Mouse (Mus musculus) adrenal gland, postnatal 25 days (tissue): ENCODE data around the gene Hephl1. TPM values are rescaled to one million over a fixed set of nuclear protein-coding genes. Genes with fewer than 3 reads are reported as not detected.

Experiments
- DNase-seq: peaks from one replicate; pipeline ENCODE4 v3.0.0; 2021; ENCODE audit warnings: mixed read lengths
- total RNA-seq: library from RNA; stranded (reverse); gene quantifications from 2 replicates; pipeline ENCODE4 v1.2.3, GENCODE M21; 2021

Gene Hephl1
- total RNA-seq, 1 experiment from 2014 or later = 0.24 TPM

- DNase-seq = no peak
Measured at GRCm38 (mm10) chr9:15060026-15060425, 51.9 kb downstream of the Hephl1 start.

GRCm38 (mm10) chr9:15045740-15046139, 66.2 kb downstream of the Hephl1 start:
- no peak for DNase-seq

DNA sequence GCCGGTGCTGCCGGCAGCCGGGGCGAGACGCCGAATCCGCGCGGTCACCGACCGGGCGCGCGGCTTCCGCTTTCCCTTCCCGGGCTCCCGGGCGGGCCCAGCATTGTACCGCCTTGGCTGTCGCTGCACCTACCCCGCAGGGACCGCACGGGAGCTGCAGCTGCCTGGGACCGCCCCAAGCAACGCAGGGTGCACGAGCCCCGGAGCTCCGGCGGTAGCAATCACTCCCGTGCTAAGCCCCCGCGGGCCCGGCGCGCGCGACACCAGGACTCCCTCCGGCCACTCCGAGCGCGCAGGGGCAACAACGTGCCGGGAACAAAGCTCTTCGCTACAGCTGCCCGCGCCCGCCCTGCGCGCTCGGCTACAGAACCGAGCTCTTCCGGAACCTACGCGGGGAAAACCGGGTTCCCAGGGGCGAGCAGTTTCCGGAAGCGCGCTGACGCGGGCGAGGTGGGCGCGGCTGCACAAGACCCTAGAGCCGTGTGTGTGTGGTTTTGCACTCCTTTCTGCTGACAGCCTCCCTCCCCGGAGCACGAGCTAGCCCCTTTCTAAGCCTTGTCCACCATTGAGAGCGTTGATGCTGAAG, 66.7 kb downstream of the Hephl1 start, which contains the start of gene Panx1:
Gene Panx1, minus strand, starts transcription at position 395 of the 586 bp plus-strand sequence.
- DNase-seq = peak; percentile 67

GRCm38 (mm10) chr9:15044391-15045083, 67.4 kb downstream of the Hephl1 start:
- DNase-seq = no peak

- DNase-seq = no peak
Measured at GRCm38 (mm10) chr9:15041556-15041955, 70.4 kb downstream of the Hephl1 start.

DNA sequence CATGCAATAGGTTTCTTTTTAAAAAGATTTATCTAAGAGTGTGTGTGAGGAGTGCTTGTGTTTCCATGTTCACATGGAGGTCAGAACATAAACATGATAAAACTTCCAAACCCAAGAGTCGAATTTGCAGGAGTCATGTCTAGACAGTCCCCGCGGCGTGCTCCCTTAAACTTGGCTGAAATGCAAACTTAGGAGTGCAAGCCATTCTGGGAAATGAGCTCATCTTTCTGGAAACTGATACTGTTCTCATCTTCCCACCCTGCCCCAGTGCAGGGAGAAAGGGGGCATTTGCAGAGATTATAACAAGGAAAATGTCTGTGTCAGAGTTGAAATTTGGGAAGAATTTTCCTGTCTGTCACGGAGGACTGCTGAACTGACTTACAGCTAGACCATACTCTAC, 72.1 kb downstream of the Hephl1 start:
- no peak for DNase-seq

DNA sequence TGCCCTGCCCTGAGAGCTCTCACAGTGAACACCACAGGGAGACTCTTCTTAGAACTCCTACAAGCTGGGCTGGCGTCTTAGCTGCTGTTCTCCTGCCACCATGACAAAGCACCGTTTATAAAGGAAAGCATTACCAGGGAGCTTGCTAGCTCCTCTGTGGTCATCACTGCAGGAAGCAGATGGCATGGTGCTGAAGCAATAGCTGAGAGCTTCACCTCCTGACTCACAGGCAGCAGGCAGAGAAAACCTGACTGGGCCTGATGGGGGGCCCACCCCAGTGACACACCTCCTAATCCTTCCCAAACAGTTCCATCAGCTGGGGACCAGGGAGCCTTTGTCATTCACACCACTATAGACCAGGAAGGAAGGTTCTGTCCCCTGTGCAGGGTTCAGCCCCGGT, 74.2 kb downstream of the Hephl1 start:
- no peak for DNase-seq

DNA sequence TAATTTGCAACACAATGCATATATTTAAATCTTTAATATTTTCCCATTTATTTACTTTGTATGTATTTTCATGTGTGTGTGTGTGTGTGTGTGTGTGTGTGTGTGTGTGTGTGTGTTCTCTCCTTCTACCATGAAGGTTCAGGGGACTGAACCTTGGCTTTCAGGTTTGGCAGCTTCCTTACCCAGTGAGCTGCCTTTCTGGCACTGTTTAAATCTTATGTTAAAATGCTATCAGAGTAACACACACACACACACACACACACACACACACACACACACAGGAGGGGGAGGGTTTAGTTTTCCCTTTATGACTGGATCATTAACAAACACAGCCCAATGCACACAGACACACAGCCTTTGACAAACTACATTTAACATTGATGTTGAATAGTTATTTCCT, 74.7 kb downstream of the Hephl1 start:
- no peak for DNase-seq

GRCm38 (mm10) chr9:15036807-15037206, 75.1 kb downstream of the Hephl1 start:
- DNase-seq = no peak

GRCm38 (mm10) chr9:15036405-15036804, 75.5 kb downstream of the Hephl1 start:
- DNase-seq = no peak

- DNase-seq = no peak
Measured at GRCm38 (mm10) chr9:15035979-15036378, 75.9 kb downstream of the Hephl1 start.

DNA sequence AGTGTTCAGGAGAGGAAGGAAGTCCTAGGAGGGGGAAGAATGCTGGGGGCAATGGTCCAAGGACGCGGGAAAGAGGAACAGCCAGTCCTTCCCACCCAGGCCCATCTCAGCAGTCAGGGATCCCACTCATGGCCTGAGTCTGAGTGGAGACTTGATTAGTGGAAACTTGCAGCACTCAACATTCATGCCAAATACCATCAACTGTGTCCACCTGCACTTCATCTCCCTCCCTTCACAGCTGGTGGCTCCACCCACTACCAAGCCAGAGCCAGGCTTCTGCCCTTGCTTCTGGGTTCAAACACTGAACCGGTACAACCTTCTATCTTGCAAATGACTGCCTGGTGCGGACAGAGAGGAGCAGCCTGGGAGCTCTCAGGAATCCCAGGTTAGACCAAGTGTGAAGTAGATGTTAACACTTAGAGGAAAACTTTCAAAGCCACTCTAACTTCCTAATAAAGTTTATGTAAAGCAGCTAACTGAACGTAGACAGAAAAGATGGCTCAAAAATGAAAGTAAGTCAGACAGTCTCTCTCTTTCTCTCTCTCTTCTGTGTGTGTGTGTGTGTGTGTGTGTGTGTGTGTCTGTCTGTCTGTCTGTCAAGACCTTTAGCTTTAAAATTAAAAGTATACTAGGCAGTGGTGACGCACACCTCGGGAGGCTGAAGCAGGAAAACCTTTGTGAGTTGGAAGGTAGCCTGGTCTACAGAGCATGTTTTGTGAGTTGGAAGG, 77.2 kb downstream of the Hephl1 start:
- DNase-seq = peak; percentile 19

DNA sequence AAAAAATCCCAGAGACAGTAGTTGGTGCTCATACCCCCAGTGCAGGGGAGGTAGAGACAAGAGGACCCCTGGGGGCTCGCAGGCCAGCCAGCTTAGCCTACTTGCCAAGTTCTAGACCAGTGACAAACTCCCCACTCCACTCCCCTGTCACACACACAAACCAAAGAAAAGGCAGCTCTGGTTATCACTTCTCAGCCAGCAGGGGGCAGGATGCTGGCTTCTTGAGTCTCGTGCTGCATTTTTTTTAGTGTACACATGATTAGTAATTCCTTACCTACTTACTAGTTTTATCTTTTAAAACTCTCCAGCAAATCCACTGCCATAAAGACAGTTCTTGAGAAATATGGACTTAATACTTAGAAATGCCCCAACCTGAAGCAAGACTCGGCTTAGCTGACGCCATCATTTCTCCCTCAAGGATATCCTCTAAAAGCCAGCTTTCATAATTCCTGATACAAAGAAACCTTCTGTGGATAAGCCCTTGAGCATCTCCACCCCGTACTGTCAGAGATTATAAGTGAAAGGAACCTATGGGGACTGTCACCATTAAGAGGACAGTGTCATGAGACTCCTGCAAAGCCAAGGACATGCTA, 78.2 kb downstream of the Hephl1 start:
- peak; percentile 37 for DNase-seq

DNA sequence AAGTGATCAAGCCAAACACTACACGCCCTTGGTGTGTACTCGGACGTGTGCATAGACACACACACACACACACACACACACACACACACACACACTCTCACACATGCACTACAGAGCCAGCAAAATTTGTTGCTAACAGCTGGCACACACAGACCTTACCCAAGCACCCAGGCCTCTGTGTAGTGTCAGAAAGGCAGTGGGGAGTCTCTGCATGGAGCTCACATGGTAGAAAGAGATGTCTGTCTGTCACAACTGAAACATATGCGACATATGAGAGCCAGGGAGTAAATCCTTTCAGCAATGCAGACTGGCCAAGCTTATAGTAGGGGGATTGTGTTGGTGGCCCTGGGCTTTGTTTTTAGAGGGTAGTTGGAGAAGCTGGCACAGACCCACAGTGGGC, 79.1 kb downstream of the Hephl1 start:
- no peak for DNase-seq

GRCm38 (mm10) chr9:15030771-15031170, 81.1 kb downstream of the Hephl1 start:
- DNase-seq = peak; percentile 56

- DNase-seq = peak; percentile 70
Measured at GRCm38 (mm10) chr9:15029025-15029727, 82.7 kb downstream of the Hephl1 start.

DNA sequence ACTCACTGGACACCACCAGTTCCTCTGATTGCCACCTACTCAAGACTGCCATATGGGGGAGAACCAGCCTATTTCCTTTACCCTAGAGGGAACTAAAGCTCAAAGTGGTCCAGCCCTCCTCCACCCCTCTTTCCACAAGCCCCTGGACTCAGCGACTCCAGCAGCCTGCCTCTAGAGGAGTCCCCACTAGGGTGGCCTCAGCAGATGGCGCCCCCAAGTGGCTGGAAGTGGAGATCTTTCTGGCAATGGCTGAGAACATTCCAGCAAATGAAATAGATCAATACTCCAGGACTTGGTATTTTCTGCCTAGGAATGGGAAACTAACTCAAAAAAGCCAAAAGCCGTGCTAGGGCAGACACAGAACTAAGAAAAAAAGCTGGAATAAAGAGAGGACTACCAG, 84.2 kb downstream of the Hephl1 start:
- DNase-seq = no peak

GRCm38 (mm10) chr9:15023049-15023448, 88.9 kb downstream of the Hephl1 start:
- DNase-seq = no peak

GRCm38 (mm10) chr9:15021156-15021555, 90.8 kb downstream of the Hephl1 start:
- no peak for DNase-seq

- DNase-seq = no peak
Measured at GRCm38 (mm10) chr9:15020561-15021080, 91.3 kb downstream of the Hephl1 start.

DNA sequence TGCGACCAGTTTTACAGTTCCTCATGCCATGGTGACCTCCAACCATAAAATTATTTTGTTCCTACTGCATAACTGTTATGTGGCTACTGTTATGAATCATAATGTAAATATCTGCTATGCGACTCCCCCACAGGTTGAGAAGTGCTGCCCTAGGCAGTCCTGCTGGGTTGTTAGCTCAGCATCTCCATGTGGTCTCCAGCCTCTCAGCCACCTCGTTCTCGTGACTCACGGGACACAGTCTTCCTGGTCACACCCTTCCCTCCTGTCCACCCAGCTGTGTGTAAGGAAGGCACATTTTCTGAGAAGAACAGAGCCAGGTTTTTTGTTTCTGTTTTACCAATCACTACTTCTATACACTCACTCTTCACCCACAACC, 93.2 kb downstream of the Hephl1 start:
- no peak for DNase-seq
